Mouse (Mus musculus) heart, embryonic 14.5 days (tissue): ENCODE data around the gene 1700003H04Rik. TPM values are rescaled to one million over a fixed set of nuclear protein-coding genes. Genes with fewer than 3 reads are reported as not detected.

Source experiments
- ATAC-seq: fragments of 200-750 bp; cut with Nextera tagmentation; 2 replicates; pipeline ENCODE4 v1.8.0; 2017; ENCODE audit warnings: low read depth, moderate TSS enrichment; ENCODE audit not compliant: insufficient number of reproducible peaks, insufficient read depth, low FRiP score
- H3K27ac ChIP-seq, 2 experiments: fragments of 200-500 bp in 1 of 2; fragments of 300-500 bp in 1 of 2; sonication (generic) in 1 of 2; replicated peaks in 1 of 2; 2 replicates each; pipeline ENCODE4 v1.5.1; 2012 to 2014; ENCODE audit warnings: low read depth in 2 of 2, low read length in 2 of 2, control low read depth in 1 of 2, mild to moderate bottlenecking in 1 of 2, mixed read lengths in 1 of 2; ENCODE audit not compliant: control insufficient read depth in 1 of 2, insufficient read depth in 1 of 2
- H3K27me3 ChIP-seq: fragments of 300-500 bp; sonication (generic); 2 replicates; pipeline ENCODE4 v1.6.1; 2014; ENCODE audit warnings: mild to moderate bottlenecking, low read length, control low read depth; ENCODE audit not compliant: control insufficient read depth, insufficient read depth
- H3K36me3 ChIP-seq: fragments of 300-500 bp; sonication (generic); 2 replicates; pipeline ENCODE4 v1.6.1; 2014; ENCODE audit warnings: mild to moderate bottlenecking, control low read depth, low read length, mixed read lengths; ENCODE audit not compliant: control insufficient read depth, insufficient read depth
- H3K4me1 ChIP-seq, 2 experiments: fragments of 200-500 bp in 1 of 2; fragments of 300-500 bp in 1 of 2; sonication (generic) in 1 of 2; 2 replicates each; pipeline ENCODE4 v1.6.1; 2012 to 2014; ENCODE audit warnings: low read length in 2 of 2, control low read depth in 1 of 2, mixed read lengths in 1 of 2; ENCODE audit not compliant: control insufficient read depth in 2 of 2, insufficient read depth in 2 of 2
- H3K4me2 ChIP-seq: fragments of 300-500 bp; sonication (generic); 2 replicates; pipeline ENCODE4 v1.6.1; 2014; ENCODE audit warnings: mild to moderate bottlenecking, low read length
- H3K4me3 ChIP-seq, 2 experiments: fragments of 200-500 bp in 1 of 2; fragments of 300-500 bp in 1 of 2; sonication (generic) in 1 of 2; 2 replicates each; pipeline ENCODE4 v1.5.1; 2012 to 2014; ENCODE audit warnings: low read length in 2 of 2, mild to moderate bottlenecking in 2 of 2, control low read depth in 1 of 2, low read depth in 1 of 2, moderate library complexity in 1 of 2; ENCODE audit not compliant: control insufficient read depth in 1 of 2, insufficient read depth in 1 of 2
- H3K9ac ChIP-seq: fragments of 300-500 bp; sonication (generic); 2 replicates; pipeline ENCODE4 v1.6.1; 2014; ENCODE audit warnings: mild to moderate bottlenecking, low read length
- H3K9me3 ChIP-seq: fragments of 300-500 bp; sonication (generic); 2 replicates; pipeline ENCODE4 v1.6.1; 2016; ENCODE audit warnings: low read length, control low read depth; ENCODE audit not compliant: control insufficient read depth
- WGBS: fragments of 180-500 bp; shearing (Covaris S2); extraction: QIAGEN DNeasy Blood & Tissue Kit; methylation state at CpG from one replicate; pipeline ENCODE4 v1.1.7; 2014; 5-methylcytosine and 5-hydroxymethylcytosine counted together
- polyA plus RNA-seq: library from polyadenylated mRNA; unstranded; fragments of >200 nt; fragmentation: Nextera tagmentation; extraction: Ambion mirVana; gene quantifications from 2 replicates; pipeline ENCODE4 v1.2.1, GENCODE M21; 2014

1700003H04Rik gene
- polyA plus RNA-seq, 1 experiment from 2014 or later: not detected

DNA sequence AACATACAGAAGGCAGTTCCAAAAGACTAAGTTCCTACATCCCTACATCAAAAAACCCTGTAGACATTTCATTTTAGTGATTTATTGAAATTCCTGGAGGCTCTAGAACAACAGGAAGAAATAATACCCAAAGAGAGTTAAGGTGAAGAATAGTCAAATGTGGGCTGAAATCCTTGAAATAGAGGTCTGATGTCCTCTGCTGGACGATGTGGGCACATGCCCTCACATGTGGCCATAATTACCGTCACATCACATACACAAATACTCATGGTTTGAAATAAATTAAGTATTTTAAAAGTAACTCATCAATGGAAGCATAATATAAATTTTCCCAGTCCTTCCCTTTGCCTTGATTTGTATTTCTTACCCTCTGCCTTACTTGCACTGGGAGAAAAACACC lies 4.9 kb upstream of the 1700003H04Rik start:
- no peak overlapping the region for H3K4me3 ChIP-seq
- no peaks in the 10 kb centered on the region for H3K9me3 ChIP-seq
- no peaks in the 10 kb centered on the region for H3K4me1 ChIP-seq
- H3K9ac ChIP-seq: no peak overlapping the region
- 74% methylated on average over 2 of the region's 2 CpGs for WGBS
- H3K36me3 ChIP-seq: no peaks in the 10 kb centered on the region
- ATAC-seq: no peak
- H3K27ac ChIP-seq: no peak overlapping the region
- H3K27me3 ChIP-seq: no peaks in the 10 kb centered on the region
- no peak overlapping the region for H3K4me2 ChIP-seq

DNA sequence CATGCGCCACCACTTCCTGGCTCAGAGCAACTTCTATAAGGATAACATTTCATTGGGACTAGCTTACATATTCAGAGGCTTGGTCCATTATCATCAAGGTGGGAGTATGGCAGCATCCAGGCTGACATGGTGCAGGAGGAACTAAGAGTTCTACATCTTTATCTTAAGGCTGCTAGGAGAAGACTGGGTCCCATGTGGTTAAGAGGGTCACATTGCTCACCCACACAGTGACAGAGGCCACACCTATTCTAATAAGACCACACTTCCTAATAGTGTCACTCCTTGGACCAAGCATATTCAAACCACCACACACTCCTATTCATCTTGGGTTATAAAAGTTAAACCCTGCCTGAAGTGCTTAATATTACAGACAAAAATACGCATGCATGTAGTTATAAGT lies 23.6 kb downstream of the 1700003H04Rik start:
- H3K4me1 ChIP-seq: no peaks in the 10 kb centered on the region
- no peak for ATAC-seq
- no peak overlapping the region for H3K9ac ChIP-seq
- H3K9me3 ChIP-seq: no peaks in the 10 kb centered on the region
- no peak overlapping the region for H3K4me3 ChIP-seq
- H3K27me3 ChIP-seq: no peaks in the 10 kb centered on the region
- H3K4me2 ChIP-seq: no peak overlapping the region
- H3K27ac ChIP-seq: no peak overlapping the region
- 74% methylated on average over 2 of the region's 2 CpGs for WGBS
- no peaks in the 10 kb centered on the region for H3K36me3 ChIP-seq

DNA sequence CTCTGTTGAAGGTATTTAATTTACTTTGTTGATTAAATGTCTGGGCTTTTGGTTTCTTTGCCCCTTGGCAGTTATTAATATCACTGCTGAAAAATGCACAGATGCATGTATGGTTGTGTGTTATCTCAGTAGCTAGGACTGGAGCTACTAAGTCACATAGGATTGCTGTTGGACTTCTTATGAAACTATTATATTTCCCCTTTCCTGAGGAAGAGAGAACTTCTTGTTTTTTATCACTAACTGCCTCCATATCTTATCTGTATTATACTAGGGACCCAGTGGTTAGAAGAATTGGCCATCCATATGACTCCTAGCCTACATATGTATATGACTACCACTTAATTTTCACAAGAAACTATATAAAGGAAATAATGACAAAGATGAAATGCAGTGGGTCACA lies 24.9 kb downstream of the 1700003H04Rik start:
- Histone ChIP-seq H3K9me3 (no peaks in the 10 kb centered on the region), H3K4me3 (no peak overlapping the region), H3K9ac (no peak overlapping the region), H3K36me3 (no peaks in the 10 kb centered on the region), H3K4me2 (no peak overlapping the region), H3K27ac (no peak overlapping the region), H3K4me1 (no peaks in the 10 kb centered on the region), H3K27me3 (no peaks in the 10 kb centered on the region)
- ATAC-seq: no peak

DNA sequence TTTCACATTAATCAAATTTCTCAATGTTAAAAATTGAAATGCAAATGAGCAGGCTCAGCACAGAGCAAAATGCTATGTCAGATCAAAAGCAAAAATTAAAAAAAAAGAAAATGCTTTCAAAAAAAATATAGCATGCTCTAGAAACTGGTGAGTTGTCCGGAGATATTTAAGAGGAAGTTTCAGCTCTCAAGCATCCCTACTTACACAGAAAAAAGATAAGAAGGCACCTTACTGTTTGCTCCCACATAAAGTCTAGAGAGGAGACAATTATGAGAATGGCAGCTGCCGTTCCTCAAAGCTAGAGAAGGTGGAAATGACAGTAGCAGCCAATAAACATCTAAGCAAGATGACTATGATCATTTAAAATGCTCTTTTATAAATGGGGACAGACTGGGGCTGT lies 25.8 kb downstream of the 1700003H04Rik start:
- H3K9ac ChIP-seq: no peak overlapping the region
- no peaks in the 10 kb centered on the region for H3K9me3 ChIP-seq
- H3K27ac ChIP-seq: no peak overlapping the region
- H3K27me3 ChIP-seq: no peaks in the 10 kb centered on the region
- no peak overlapping the region for H3K4me3 ChIP-seq
- H3K36me3 ChIP-seq: no peaks in the 10 kb centered on the region
- 68% methylated on average over 2 of the region's 2 CpGs for WGBS
- H3K4me2 ChIP-seq: no peak overlapping the region
- no peaks in the 10 kb centered on the region for H3K4me1 ChIP-seq
- no peak for ATAC-seq

DNA sequence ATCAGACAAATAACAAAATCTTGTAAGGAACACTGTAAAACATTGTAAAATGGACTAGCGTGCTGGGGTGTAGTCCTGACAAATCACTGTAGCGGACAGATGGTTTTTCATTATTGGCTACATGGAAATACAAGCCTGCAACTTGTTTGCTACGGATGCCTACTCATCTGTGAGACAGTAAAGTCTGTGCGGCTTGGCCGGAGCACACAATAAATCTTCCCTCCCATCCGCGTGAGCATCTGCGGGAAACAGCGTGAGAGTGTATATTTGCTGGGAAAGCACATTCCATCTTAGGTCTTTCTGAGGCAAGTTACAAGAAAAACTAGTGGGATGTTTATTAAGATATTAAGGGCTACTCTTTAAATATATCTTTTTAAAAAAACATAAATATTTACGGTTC lies 32.0 kb downstream of the 1700003H04Rik start:
- Histone ChIP-seq H3K9me3 (no peaks in the 10 kb centered on the region), H3K4me1 (no peaks in the 10 kb centered on the region), H3K9ac (no peak overlapping the region), H3K36me3 (no peaks in the 10 kb centered on the region), H3K4me2 (no peak overlapping the region), H3K27me3 (no peaks in the 10 kb centered on the region), H3K4me3 (no peak overlapping the region), H3K27ac (no peak overlapping the region)
- 88% methylated on average over 10 of the region's 10 CpGs for WGBS
- no peak for ATAC-seq

DNA sequence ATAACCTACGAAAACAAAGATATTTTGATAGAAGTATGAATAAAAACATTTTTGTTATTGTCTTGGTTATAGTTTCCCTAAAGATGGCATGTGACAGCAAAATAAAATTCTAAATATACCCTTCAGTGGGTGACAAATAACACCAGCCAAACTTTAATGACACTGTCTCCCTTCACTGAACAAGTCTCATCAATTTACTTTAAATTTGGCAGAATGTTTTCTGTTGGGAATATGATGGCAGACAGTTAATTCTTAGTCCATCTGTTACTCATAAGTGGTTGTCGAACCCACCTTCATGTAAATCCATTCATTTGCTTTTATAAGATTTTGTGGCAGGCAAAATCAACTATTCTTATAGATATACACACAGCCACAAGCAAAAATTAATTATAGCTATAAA lies 42.6 kb downstream of the 1700003H04Rik start:
- 73% methylated on average over 2 of the region's 2 CpGs for WGBS
- ATAC-seq: no peak

DNA sequence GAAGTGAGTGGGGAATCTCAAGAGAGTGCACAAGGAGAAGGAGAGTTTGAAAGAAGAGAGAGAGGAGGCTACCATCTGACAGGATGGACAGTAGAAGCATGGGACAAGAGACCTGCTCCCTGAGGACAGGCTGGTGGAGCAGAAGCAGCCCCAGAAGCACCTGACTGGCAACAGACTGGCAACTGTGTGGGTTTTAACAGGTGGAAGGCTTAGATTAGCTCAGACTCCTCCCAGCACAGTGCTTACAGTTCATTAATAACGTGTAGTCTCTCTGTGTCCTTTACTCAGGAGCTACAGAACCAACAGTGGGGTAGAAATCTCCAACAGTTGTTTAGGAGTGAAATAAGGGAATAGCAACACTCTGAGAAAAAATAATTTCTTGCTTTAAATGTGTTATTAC lies 44.3 kb downstream of the 1700003H04Rik start:
- H3K4me1 ChIP-seq: no peaks in the 10 kb centered on the region
- 62% methylated on average over 1 of the region's 1 CpGs for WGBS

More for the DNA sequence above, 42.6 kb downstream of the 1700003H04Rik start:
- Histone ChIP-seq H3K4me2 (no peak overlapping the region), H3K9ac (no peak overlapping the region), H3K27me3 (no peaks in the 10 kb centered on the region), H3K4me1 (no peaks in the 10 kb centered on the region), H3K4me3 (no peak overlapping the region), H3K27ac (no peak overlapping the region), H3K36me3 (no peaks in the 10 kb centered on the region), H3K9me3 (no peaks in the 10 kb centered on the region)

DNA sequence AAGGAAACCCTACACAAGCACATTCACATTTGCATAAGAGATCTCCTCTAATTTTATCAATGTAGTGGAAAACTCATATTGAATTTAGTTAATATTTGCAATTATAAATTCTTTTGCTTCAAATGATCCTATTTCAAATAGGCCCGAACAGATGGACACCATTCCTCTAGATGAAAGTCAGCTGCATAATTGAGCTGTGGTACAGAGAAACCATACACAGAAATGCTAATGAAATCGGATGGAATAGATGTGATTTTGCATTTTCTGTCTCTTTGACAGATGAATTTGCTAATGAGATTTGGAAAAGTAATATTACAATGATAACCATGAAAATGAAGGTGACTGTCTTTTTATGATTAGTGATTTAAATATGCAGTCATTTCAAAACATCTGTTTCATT lies 62.1 kb downstream of the 1700003H04Rik start:
- ATAC-seq: no peak
- Histone ChIP-seq H3K27me3 (no peaks in the 10 kb centered on the region), H3K4me3 (no peak overlapping the region), H3K27ac (no peak overlapping the region), H3K9me3 (no peaks in the 10 kb centered on the region), H3K9ac (no peak overlapping the region), H3K36me3 (no peaks in the 10 kb centered on the region), H3K4me1 (no peaks in the 10 kb centered on the region), H3K4me2 (no peak overlapping the region)
- 62% methylated on average over 2 of the region's 2 CpGs for WGBS

More for the DNA sequence above, 44.3 kb downstream of the 1700003H04Rik start:
- no peaks in the 10 kb centered on the region for H3K9me3 ChIP-seq
- no peak overlapping the region for H3K9ac ChIP-seq
- no peak overlapping the region for H3K27ac ChIP-seq
- no peak overlapping the region for H3K4me2 ChIP-seq
- no peaks in the 10 kb centered on the region for H3K36me3 ChIP-seq
- no peak overlapping the region for H3K4me3 ChIP-seq
- H3K27me3 ChIP-seq: no peaks in the 10 kb centered on the region
- no peak for ATAC-seq
